Mouse (Mus musculus) cerebellum, adult 2 months (tissue): ENCODE measurements at regions not wholly inside any gene's neighbourhood (a gene's known extent, or its start where the extent isn't known, plus 50 kb on each side); places are given as distances from the start of the nearest gene placed in this dataset.

Experiments
- DNase-seq, 2 experiments: peaks; one replicate each; pipeline ENCODE4 v3.0.0; 2021
- H3K27ac ChIP-seq: fragments of 200-500 bp; 2 replicates; pipeline ENCODE4 v1.5.1; 2012; ENCODE audit warnings: low read length, control low read depth, inconsistent platforms; ENCODE audit not compliant: insufficient read depth
- H3K27me3 ChIP-seq: fragments of 200-500 bp; 2 replicates; pipeline ENCODE4 v1.6.1; 2012; ENCODE audit warnings: inconsistent platforms, mild to moderate bottlenecking, low read length, moderate library complexity; ENCODE audit not compliant: control insufficient read depth, insufficient read depth
- H3K4me1 ChIP-seq: fragments of 200-500 bp; 2 replicates; pipeline ENCODE4 v1.6.1; 2011; ENCODE audit warnings: low read length; ENCODE audit not compliant: control insufficient read depth, insufficient read depth
- H3K4me3 ChIP-seq: fragments of 200-500 bp; replicated peaks from 2 replicates; pipeline ENCODE3; 2011; ENCODE audit warnings: mild to moderate bottlenecking, low read depth, low read length, control low read depth; ENCODE audit not compliant: insufficient read depth
- CTCF ChIP-seq: fragments of 200-500 bp; IDR thresholded peaks from 2 replicates; pipeline ENCODE4 v1.5.1; 2011; ENCODE audit warnings: low read depth, mild to moderate bottlenecking, control low read depth, low read length, moderate library complexity, borderline replicate concordance; ENCODE audit not compliant: insufficient read depth
- POLR2A ChIP-seq: fragments of 200-500 bp; IDR thresholded peaks from 2 replicates; pipeline ENCODE4 v1.6.1; 2011; ENCODE audit warnings: low read length, control low read depth, borderline replicate concordance; ENCODE audit not compliant: insufficient read depth
- WGBS: fragments of 180-500 bp; shearing (Covaris S2); methylation state at CpG from one replicate; pipeline ENCODE4 v1.1.7; 2018; 5-methylcytosine and 5-hydroxymethylcytosine counted together

DNA sequence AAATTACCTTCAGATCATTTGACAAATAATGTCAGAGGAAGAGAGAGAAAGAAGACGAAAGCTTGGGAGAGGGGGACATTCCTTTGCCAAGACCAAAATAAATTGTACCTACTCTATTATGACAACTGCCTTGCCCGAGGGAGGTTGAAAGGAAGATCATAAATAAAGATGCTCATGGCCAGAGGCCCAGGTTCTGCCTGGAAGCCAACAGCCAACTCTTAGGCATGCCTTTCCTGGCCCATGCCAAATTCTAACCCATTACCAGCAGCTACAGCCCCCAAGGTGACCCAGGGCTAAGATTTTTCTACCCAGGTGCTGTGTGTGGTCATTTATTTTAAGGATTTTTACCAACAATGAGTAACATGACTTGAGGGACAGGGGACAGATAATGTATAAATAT lies 54.9 kb downstream of the Cbln1 start:
- DNase-seq: peak in 1 of 2 experiments; percentile 41
- TF ChIP-seq CTCF (no peak), POLR2A (no peak)
- H3K27ac ChIP-seq: no peak overlapping the region
- no peaks in the 10 kb centered on the region for H3K27me3 ChIP-seq
- H3K4me3 ChIP-seq: no peak overlapping the region
- 6% methylated on average over 2 of the region's 2 CpGs for WGBS
- no peaks in the 10 kb centered on the region for H3K4me1 ChIP-seq

DNA sequence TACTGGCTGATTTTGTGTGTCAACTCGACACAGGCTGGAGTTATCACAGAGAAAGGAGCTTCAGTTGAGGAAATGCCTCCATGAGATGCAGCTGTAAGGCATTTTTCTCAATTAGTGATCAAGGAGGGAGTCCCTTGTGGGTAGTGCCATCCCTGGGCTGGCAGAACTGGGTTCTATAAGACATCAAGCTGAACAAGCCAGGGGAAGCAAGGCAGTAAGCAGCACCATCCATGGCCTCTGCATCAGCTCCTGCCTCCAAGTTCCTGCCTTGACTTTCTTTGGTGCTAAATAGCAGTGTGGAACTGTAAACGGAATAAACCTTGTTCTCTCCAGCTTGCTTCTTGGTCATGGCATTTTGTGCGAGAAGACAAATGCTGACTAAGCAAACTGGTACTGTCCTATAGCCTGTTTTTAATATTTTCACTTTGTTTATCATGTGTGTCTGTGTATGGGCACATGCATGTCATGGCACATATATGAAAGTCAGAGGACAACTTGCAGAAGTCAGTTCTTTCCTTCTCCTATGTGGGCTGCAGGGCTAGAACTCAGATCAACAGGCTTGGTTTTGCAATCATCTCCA lies 57.3 kb downstream of the Cbln1 start:
- 94% methylated on average over 3 of the region's 3 CpGs for WGBS
- Histone ChIP-seq H3K4me3 (no peak overlapping the region), H3K4me1 (no peaks in the 10 kb centered on the region), H3K27ac (no peak overlapping the region), H3K27me3 (no peaks in the 10 kb centered on the region)
- DNase-seq: no peak
- no peak for TF ChIP-seq POLR2A
- no peak for TF ChIP-seq CTCF

DNA sequence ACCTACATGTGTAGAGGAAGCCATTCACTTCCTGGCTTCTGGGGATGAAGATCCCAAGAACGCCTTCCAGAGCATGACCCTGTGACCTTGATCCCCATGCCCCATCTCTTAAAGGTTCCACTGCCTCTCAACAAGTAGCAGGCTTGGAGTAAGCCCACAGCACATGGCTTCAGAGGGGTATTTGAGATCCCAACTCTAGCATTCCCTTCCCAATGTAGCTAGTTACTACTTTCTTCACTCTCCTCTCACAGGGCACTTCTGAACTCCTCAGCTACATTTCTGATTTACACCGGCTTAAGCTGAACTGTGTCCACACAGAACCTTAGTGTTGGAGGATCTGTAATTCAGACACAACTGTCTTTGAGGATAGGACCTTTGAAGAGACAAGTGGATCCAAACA lies 83.4 kb downstream of the Cbln1 start:
- Histone ChIP-seq H3K4me1 (no peaks in the 10 kb centered on the region), H3K27ac (no peak overlapping the region), H3K4me3 (no peak overlapping the region), H3K27me3 (no peaks in the 10 kb centered on the region)
- no peak for DNase-seq
- TF ChIP-seq CTCF (no peak), POLR2A (no peak)
- 87% methylated on average over 2 of the region's 2 CpGs for WGBS

GRCm38 (mm10) chr8:87383527-87384206 lies 88.7 kb downstream of the Cbln1 start:
- Histone ChIP-seq H3K27ac (no peak overlapping the region), H3K4me1 (no peaks in the 10 kb centered on the region), H3K4me3 (no peak overlapping the region), H3K27me3 (no peaks in the 10 kb centered on the region)
- TF ChIP-seq POLR2A: no peak
- no peak for TF ChIP-seq CTCF
- DNase-seq: no peak
- WGBS: 82% methylated on average over 12 of the region's 12 CpGs

DNA sequence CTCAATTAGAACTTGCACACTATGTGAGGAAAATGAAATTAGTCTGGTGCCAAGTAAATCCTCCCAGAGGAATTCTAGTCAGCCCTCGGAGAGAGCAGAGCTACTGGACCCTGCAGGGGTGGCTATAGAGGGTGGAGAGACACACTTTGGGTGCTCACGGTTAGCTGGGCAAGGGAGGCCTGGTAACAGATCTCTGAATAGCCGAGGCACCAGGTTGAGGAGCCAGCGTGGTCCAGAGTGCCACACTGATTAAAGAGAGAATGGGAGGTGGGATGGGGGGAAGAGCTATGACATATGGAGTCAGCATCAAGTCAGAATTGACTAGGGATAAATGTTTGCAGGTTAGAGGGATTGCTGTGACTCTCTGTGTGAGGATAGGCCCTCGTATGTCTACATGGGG lies 90.1 kb downstream of the Cbln1 start:
- H3K27me3 ChIP-seq: no peaks in the 10 kb centered on the region
- WGBS: 86% methylated on average over 5 of the region's 5 CpGs
- no peak overlapping the region for H3K4me3 ChIP-seq
- TF ChIP-seq POLR2A (no peak), CTCF (no peak)
- no peak for DNase-seq
- H3K27ac ChIP-seq: no peak overlapping the region
- no peaks in the 10 kb centered on the region for H3K4me1 ChIP-seq

- no peak for TF ChIP-seq CTCF
- no peak for TF ChIP-seq POLR2A
- WGBS: 90% methylated on average over 3 of the region's 3 CpGs
- H3K4me1 ChIP-seq: no peaks in the 10 kb centered on the region
Observed at GRCm38 (mm10) chr8:87380791-87381190, 91.6 kb downstream of the Cbln1 start.

GRCm38 (mm10) chr8:87379296-87379695 lies 93.1 kb downstream of the Cbln1 start:
- H3K27me3 ChIP-seq: no peaks in the 10 kb centered on the region
- WGBS: 95% methylated on average over 8 of the region's 8 CpGs
- no peak overlapping the region for H3K4me3 ChIP-seq

More at GRCm38 (mm10) chr8:87380791-87381190, 91.6 kb downstream of the Cbln1 start:
- DNase-seq: no peak
- Histone ChIP-seq H3K27me3 (no peaks in the 10 kb centered on the region), H3K4me3 (no peak overlapping the region), H3K27ac (no peak overlapping the region)

DNA sequence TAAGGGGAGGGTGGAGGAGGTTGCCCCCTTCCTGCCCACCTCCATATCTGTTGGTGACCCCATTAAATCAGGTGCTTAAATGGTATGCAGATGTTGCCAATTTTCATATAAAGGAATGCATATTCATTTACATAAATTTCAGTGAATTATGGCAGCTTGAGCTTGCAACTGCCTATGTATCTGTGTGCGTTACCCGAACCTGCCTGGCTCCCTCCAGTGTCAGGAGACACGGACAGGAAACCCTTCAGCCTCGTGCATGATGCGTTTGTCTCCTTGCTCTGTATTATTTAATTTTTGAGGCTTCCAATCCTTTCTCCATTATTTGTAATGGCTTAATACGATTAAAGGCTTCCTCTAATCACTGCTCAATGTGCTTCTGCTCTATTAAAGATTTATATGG lies 98.4 kb downstream of the Cbln1 start:
- no peak for TF ChIP-seq CTCF
- TF ChIP-seq POLR2A: no peak

More at GRCm38 (mm10) chr8:87379296-87379695, 93.1 kb downstream of the Cbln1 start:
- Histone ChIP-seq H3K4me1 (no peaks in the 10 kb centered on the region), H3K27ac (no peak overlapping the region)
- DNase-seq: no peak
- TF ChIP-seq CTCF: no peak
- no peak for TF ChIP-seq POLR2A

More for the DNA sequence above, 98.4 kb downstream of the Cbln1 start:
- 83% methylated on average over 6 of the region's 6 CpGs for WGBS
- no peak overlapping the region for H3K4me3 ChIP-seq
- peaks cover 3% of the 10 kb centered on the region; the same call in 1 of the 2 replicates for H3K4me1 ChIP-seq
- no peak overlapping the region for H3K27ac ChIP-seq
- no peak for DNase-seq
- H3K27me3 ChIP-seq: no peaks in the 10 kb centered on the region
